8 mouse cellular contexts compared by ENCODE assay signal in the genomic region with DNA sequence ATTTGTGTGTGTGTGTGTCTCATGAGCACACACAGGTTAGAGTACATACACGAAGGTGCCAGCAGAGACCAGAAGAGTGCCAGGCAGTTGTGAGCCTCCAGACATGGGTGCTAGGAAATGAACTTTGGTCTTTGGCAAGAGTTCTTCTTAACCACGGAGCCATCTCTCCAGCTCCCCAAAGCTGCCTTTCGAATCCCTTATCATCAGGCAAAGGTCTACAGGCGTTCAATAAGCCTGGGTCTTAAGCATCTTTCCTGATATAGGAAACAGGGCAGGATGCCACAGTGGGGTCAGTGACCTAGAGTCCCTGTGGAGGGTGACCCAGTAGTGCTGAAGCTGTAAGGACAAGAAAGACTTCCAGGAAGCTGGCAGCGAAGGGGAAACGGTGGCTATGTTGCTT.
DNase-seq lines count a peak whose midpoint lies in the region; ATAC-seq and TF ChIP-seq lines count a peak whose summit lies in the region.

No protein-coding gene starts in this region.

- no peaks in the 10 kb centered on the region for H3K9me3 ChIP-seq in heart, postnatal 0 days (replicated peaks; ENCODE audit: control insufficient read depth, low read length)
- H3K9me3 ChIP-seq in hindbrain, embryonic 12.5 days (replicated peaks), result no peaks in the 10 kb centered on the region
- H3K9me3 ChIP-seq in limb, embryonic 15.5 days, result no peaks in the 10 kb centered on the region

- no peak for TF ChIP-seq EP300 in heart, postnatal 0 days (IDR thresholded peaks at IDR 0.05; ENCODE audit: low read depth)

- no peak for DNase-seq in heart, postnatal 0 days (ENCODE audit: low spot score)
- no peak for DNase-seq in heart, adult 11 months
- DNase-seq in adrenal gland, postnatal 25 days, result peak; percentile 9
- no peak for DNase-seq in right cerebral cortex, postnatal 14 days
- DNase-seq in urinary bladder, postnatal 10 days (ENCODE audit: low spot score), result no peak

- H3K4me2 ChIP-seq in heart, postnatal 0 days (ENCODE audit: low read depth, low read length), result no peak overlapping the region
- no peak overlapping the region for H3K4me2 ChIP-seq in hindbrain, embryonic 12.5 days (replicated peaks)
- 0 out of 2 replicates have a peak overlapping the region, but pooled peaks have one; percentile 43 for H3K4me2 ChIP-seq in limb, embryonic 15.5 days

- no peaks in the 10 kb centered on the region for H3K27me3 ChIP-seq in heart, postnatal 0 days (ENCODE audit: control insufficient read depth, insufficient read depth, low read length)
- no peaks in the 10 kb centered on the region for H3K27me3 ChIP-seq in hindbrain, embryonic 12.5 days
- H3K27me3 ChIP-seq in limb, embryonic 15.5 days, result no peaks in the 10 kb centered on the region

- no peak for ATAC-seq in heart, postnatal 0 days (ENCODE audit: insufficient read depth, low read depth)
- ATAC-seq in hindbrain, embryonic 12.5 days (ENCODE audit: low FRiP score), result no peak
- ATAC-seq in limb, embryonic 15.5 days (ENCODE audit: insufficient number of reproducible peaks, low FRiP score, low TSS enrichment, low read depth), result no peak
- ATAC-seq in cerebellum, adult (ENCODE audit: insufficient number of reproducible peaks, low FRiP score, low TSS enrichment), result no peak

- peaks cover 28% of the 10 kb centered on the region for H3K4me1 ChIP-seq in heart, postnatal 0 days (ENCODE audit: control insufficient read depth, insufficient read depth)
- peaks cover 35% of the 10 kb centered on the region for H3K4me1 ChIP-seq in hindbrain, embryonic 12.5 days
- H3K4me1 ChIP-seq in limb, embryonic 15.5 days, result peaks cover 40% of the 10 kb centered on the region

- no peak overlapping the region for H3K4me3 ChIP-seq in heart, postnatal 0 days (ENCODE audit: low read depth, low read length)
- no peak overlapping the region for H3K4me3 ChIP-seq in hindbrain, embryonic 12.5 days
- no peak overlapping the region for H3K4me3 ChIP-seq in limb, embryonic 15.5 days

- peak overlapping the region; percentile 95; the same call in 1 of the 2 replicates for H3K27ac ChIP-seq in heart, postnatal 0 days (ENCODE audit: low read depth)
- peak overlapping the region; percentile 93 for H3K27ac ChIP-seq in hindbrain, embryonic 12.5 days
- H3K27ac ChIP-seq in limb, embryonic 15.5 days, result peak overlapping the region; percentile 89

- no peak for TF ChIP-seq CTCF in heart, postnatal 0 days (IDR thresholded peaks at IDR 0.05; ENCODE audit: low read depth)

- no peaks in the 10 kb centered on the region for H3K36me3 ChIP-seq in heart, postnatal 0 days (replicated peaks; ENCODE audit: control insufficient read depth, insufficient read depth, low read length)
- no peaks in the 10 kb centered on the region for H3K36me3 ChIP-seq in hindbrain, embryonic 12.5 days
- H3K36me3 ChIP-seq in limb, embryonic 15.5 days, result no peaks in the 10 kb centered on the region

- 27% methylated on average over 6 of the region's 6 CpGs for WGBS in heart, postnatal 0 days
- 77% methylated on average over 6 of the region's 6 CpGs for WGBS in hindbrain, embryonic 12.5 days
- WGBS in limb, embryonic 15.5 days, result 66% methylated on average over 6 of the region's 6 CpGs

- H3K9ac ChIP-seq in heart, postnatal 0 days (replicated peaks; ENCODE audit: low read depth, low read length), result no peak overlapping the region
- no peak overlapping the region for H3K9ac ChIP-seq in hindbrain, embryonic 12.5 days
- no peak overlapping the region for H3K9ac ChIP-seq in limb, embryonic 15.5 days
